Mouse (Mus musculus) embryonic fibroblast, embryonic 13.5 days (primary cell): ENCODE data around the gene Zfr. TPM values are rescaled to one million over a fixed set of nuclear protein-coding genes. Genes with fewer than 3 reads are reported as not detected.
"Not testable (repeated sequence)": the region's sequence is repeated elsewhere in the genome, so short reads cannot be mapped to it uniquely, and the experiment has no call there.

Experiments
- H3K27ac ChIP-seq: 2 replicates; pipeline ENCODE4 v1.5.1; 2012; ENCODE audit warnings: low read length, control low read depth, inconsistent platforms; ENCODE audit not compliant: insufficient read depth
- H3K4me1 ChIP-seq: 2 replicates; pipeline ENCODE4 v1.6.1; 2011; ENCODE audit warnings: low read length; ENCODE audit not compliant: control insufficient read depth, insufficient read depth
- H3K4me3 ChIP-seq: 2 replicates; pipeline ENCODE4 v1.5.1; 2011; ENCODE audit warnings: mild to moderate bottlenecking, control low read depth, low read length; ENCODE audit not compliant: insufficient read depth
- CTCF ChIP-seq: IDR thresholded peaks from 2 replicates; pipeline ENCODE4 v1.5.1; 2011; ENCODE audit warnings: mild to moderate bottlenecking, control low read depth, low read length, moderate library complexity, borderline replicate concordance; ENCODE audit not compliant: insufficient read depth
- POLR2A ChIP-seq: IDR thresholded peaks from 2 replicates; pipeline ENCODE4 v1.6.1; 2011; ENCODE audit warnings: low read depth, mild to moderate bottlenecking, control low read depth, low read length, moderate library complexity
- polyA plus RNA-seq: library from polyadenylated mRNA; stranded (reverse); fragments of >200 nt; gene quantifications from 2 replicates; pipeline ENCODE4 v1.2.4, GENCODE M21; 2011; ENCODE audit warnings: low read depth; ENCODE audit not compliant: missing spikeins, insufficient read length

The Zfr gene
- polyA plus RNA-seq, 1 experiment, result 172 TPM

GRCm38 (mm10) chr15:12106430-12106829, 11.2 kb upstream of the Zfr start:
- no peak overlapping the region for H3K4me3 ChIP-seq
- peaks cover 3% of the 10 kb centered on the region; the same call in 1 of the 2 replicates for H3K4me1 ChIP-seq
- no peak overlapping the region for H3K27ac ChIP-seq
- TF ChIP-seq POLR2A (no peak), CTCF (no peak)

- TF ChIP-seq POLR2A (no peak), CTCF (no peak)
- no peak overlapping the region for H3K27ac ChIP-seq
- peaks cover 5% of the 10 kb centered on the region for H3K4me1 ChIP-seq
- H3K4me3 ChIP-seq, result no peak overlapping the region
Observed at GRCm38 (mm10) chr15:12108200-12108599, 9.4 kb upstream of the Zfr start.

GRCm38 (mm10) chr15:12108922-12109321, 8.7 kb upstream of the Zfr start:
- not testable (repeated sequence) for H3K4me3 ChIP-seq, H3K27ac ChIP-seq, H3K4me1 ChIP-seq

- H3K27ac ChIP-seq, result peak overlapping the region; percentile 89
- no peak overlapping the region for H3K4me3 ChIP-seq
- peaks cover 5% of the 10 kb centered on the region for H3K4me1 ChIP-seq
- no peak for TF ChIP-seq CTCF
- TF ChIP-seq POLR2A, result no peak
Observed at GRCm38 (mm10) chr15:12111232-12111631, 6.4 kb upstream of the Zfr start.

GRCm38 (mm10) chr15:12113411-12113810, 4.2 kb upstream of the Zfr start:
- H3K27ac ChIP-seq, result no peak overlapping the region
- TF ChIP-seq CTCF (no peak), POLR2A (no peak)
- H3K4me3 ChIP-seq, result no peak overlapping the region
- peaks cover 9% of the 10 kb centered on the region for H3K4me1 ChIP-seq

GRCm38 (mm10) chr15:12114546-12114945, 3.1 kb upstream of the Zfr start:
- no peak for TF ChIP-seq CTCF
- TF ChIP-seq POLR2A, result no peak
- Histone ChIP-seq H3K4me1 (peaks cover 9% of the 10 kb centered on the region), H3K4me3 (no peak overlapping the region), H3K27ac (no peak overlapping the region)

- TF ChIP-seq CTCF (no peak), POLR2A (no peak)
- H3K27ac ChIP-seq, result no peak overlapping the region
- H3K4me3 ChIP-seq, result no peak overlapping the region
- peaks cover 6% of the 10 kb centered on the region for H3K4me1 ChIP-seq
Observed at GRCm38 (mm10) chr15:12115722-12116230, 1.9 kb upstream of the Zfr start.

- TF ChIP-seq CTCF (no peak), POLR2A (no peak)
Observed at GRCm38 (mm10) chr15:12118093-12118431, 431 bp downstream of the Zfr start.

GRCm38 (mm10) chr15:12118432-12119128, 949 bp downstream of the Zfr start:
- peaks cover 5% of the 10 kb centered on the region; the same call in 1 of the 2 replicates for H3K4me1 ChIP-seq
- H3K4me3 ChIP-seq, result peak overlapping the region; percentile 89
- TF ChIP-seq POLR2A, result no peak
- no peak for TF ChIP-seq CTCF
- H3K27ac ChIP-seq, result 0 out of 2 replicates have a peak overlapping the region, but pooled peaks have one; percentile 15

More at GRCm38 (mm10) chr15:12118093-12118431, 431 bp downstream of the Zfr start:
- H3K4me3 ChIP-seq, result peak overlapping the region; percentile 89
- H3K27ac ChIP-seq, result peak overlapping the region; percentile 73
- peaks cover 5% of the 10 kb centered on the region; the same call in 1 of the 2 replicates for H3K4me1 ChIP-seq

- Histone ChIP-seq H3K27ac (0 out of 2 replicates have a peak overlapping the region, but pooled peaks have one; percentile 15), H3K4me3 (peak overlapping the region; percentile 89), H3K4me1 (peaks cover 5% of the 10 kb centered on the region; the same call in 1 of the 2 replicates)
- TF ChIP-seq POLR2A, result no peak
- no peak for TF ChIP-seq CTCF
Observed at GRCm38 (mm10) chr15:12119129-12119466, 1.5 kb downstream of the Zfr start.

- peaks cover 4% of the 10 kb centered on the region; the same call in 1 of the 2 replicates for H3K4me1 ChIP-seq
- no peak overlapping the region for H3K27ac ChIP-seq
- TF ChIP-seq POLR2A, result no peak
- no peak overlapping the region for H3K4me3 ChIP-seq
Observed at GRCm38 (mm10) chr15:12124913-12125312, 7.3 kb downstream of the Zfr start.

- H3K4me1 ChIP-seq, H3K4me3 ChIP-seq, H3K27ac ChIP-seq: not testable (repeated sequence)
Observed at GRCm38 (mm10) chr15:12130871-12131270, 13.2 kb downstream of the Zfr start.
